Mouse (Mus musculus): ENCODE data around the gene Spag7.
A peak's percentile ranks its signal among the peaks of the same experiment; 100 is the strongest.

Gene Spag7

DNA sequence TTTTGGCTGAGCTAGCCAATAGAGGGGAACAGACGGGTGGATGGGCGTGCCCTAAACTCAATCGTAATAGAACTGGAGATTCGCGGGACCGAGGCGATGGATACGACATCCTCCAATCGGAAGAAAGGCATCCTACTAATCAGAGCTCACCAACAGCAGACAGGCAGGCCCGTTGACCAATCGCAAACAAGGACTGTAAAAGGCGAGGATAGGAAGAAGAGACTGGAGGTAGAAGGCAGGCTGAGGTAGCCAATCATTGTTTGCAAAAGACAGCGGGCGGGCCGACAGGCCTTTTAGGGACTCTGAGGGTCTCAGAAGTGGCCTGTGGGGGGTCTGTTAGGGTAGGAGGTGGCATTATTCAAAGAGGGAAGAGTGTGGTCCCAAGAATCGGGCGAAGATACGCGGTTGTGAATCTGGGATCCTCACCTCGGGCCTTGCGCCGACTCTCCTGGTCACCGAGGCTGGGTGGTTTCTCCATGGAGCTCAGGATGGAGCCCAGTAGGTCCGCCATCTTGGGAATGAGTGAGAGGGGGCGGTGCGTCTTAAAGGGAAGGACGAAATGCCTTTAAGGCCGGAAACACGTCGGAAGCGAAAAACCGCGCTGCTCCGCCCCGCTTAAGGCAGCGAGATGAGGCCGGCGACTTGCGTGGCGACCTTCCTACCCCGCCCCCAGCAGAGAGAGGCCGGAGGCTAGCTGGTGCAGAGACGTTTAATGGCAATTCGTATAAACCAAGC lies at the start of gene Spag7:
Gene Spag7 (minus strand): TSS at position 646 of the 735 bp plus-strand sequence.
- peak; percentile 99 to 100 for DNase-seq (ENCODE audit: low spot score in 2 of 2)

GRCm38 (mm10) chr11:70718481-70718880 lies 49.3 kb upstream of the Spag7 start:
- DNase-seq (ENCODE audit: low spot score in 2 of 2) = no peak

DNA sequence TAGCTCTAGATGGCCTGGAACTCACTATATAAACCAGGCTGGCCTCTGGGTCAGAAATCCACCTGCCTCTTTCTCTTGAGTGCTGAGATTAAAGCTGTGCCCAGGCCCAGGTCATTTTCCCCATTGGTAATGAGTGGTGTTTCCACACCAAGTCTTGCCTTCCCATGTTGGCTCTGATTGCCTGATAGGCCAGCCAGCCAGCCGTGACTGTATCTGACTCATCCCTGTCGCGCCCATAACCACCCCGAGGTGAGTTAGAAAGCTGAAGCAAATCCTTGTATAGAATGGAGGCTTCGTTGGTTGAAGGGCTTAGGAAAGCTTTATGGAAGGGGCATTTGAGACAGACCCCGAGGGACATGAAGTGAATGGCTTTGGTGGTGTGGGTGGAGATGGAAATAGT lies 46.6 kb upstream of the Spag7 start:
- no peak for DNase-seq (ENCODE audit: low spot score in 2 of 2)

DNA sequence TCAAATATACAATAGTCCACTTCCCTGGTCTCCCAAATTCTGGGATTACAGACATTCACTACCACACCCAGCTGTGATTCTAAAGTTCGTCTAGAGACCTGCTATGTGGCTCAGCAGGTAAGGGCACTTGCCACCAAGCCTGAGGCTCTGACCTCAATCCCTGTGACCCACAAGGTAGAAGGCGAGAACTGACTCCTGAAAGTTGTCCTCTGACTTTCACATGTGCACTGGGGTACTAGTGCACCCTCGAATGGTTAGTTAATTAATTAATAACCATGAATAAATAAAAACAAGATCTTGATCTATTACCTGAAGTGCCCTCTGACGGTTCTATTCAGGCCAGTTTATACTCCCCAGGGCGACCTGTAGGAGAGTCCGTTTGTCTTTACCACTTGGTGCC lies 44.0 kb upstream of the Spag7 start:
- DNase-seq (ENCODE audit: low spot score in 2 of 2) = no peak

DNA sequence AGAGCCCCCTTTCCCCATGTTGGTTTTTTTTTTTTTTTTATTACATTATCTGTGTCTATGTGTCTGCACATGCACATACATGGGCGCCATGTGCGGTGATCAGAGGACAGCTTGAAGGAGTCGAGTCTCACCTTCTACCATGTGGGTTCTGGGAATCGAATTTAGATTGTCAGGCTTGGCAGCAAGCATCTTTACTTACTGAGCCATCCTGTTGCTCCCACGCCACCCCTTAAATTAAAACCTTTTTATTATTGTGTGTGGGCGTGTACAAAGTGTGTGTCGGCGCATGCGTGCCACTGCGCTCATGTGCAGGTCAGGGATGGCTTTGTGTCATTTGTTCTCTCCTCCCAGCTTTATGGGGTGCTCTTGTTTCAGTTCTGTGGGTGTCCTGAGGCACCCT lies 41.8 kb upstream of the Spag7 start:
- DNase-seq (ENCODE audit: low spot score in 2 of 2) = peak in 1 of 2 experiments; percentile 28

DNA sequence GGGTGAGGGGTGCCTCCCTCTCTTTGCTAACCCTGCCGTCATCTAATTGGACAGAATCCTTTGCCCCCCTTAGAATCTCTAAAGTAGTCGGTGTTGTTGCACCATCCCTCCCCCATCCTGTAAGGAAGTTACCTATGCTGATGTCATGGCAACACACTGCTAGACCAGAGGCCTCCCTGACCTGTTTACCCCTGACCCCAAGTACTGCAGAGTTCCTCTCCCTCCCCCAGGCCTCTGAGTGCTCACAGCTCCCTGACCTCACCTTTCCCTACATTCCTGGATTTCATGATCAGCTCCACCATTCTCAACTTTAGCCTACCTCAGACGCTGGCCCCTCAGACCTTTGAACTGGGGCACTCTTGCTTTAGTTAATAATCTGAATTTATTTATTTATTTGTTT lies 36.9 kb upstream of the Spag7 start:
- DNase-seq (ENCODE audit: low spot score in 2 of 2) = no peak

- no peak for DNase-seq (ENCODE audit: low spot score in 2 of 2)
Observed at GRCm38 (mm10) chr11:70702781-70703180, 33.6 kb upstream of the Spag7 start.

- no peak for DNase-seq (ENCODE audit: low spot score in 2 of 2)
Observed at GRCm38 (mm10) chr11:70701984-70702733, 32.9 kb upstream of the Spag7 start.

DNA sequence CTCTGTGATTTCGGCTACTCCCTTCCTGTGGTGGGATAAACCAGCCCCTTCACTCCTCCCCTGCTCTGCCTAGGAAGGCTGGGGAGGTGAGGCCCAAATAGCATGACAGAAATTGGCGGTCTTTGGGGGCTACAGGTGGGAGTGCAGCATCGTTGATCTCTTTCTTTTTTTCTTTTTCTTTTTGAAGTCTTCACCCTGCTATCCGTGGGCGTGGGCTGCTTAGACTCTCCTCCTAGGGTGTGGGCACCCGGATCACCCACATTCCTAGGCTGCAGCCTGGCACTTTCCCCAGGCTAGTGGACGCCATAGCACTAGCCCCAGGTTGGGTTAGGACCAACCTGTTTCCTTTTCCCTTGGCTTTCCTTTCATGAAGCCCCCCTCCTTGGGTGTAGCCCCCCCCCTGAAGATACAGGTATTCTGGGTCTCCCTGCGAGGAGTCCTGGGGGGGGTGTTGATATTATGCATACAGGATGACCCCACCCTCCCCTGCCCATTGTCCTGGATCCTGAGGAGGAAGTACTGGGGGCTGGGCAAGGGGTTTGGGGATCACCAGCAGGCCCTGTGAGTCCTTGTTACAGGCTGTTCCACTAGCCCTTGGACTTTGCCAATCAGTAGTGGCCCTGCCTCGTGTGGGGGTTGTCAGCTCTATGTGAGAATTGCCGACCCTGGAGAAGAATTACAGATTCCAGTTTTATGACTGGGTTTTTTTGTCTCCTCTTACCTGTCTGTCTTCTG lies 32.2 kb upstream of the Spag7 start:
- no peak for DNase-seq (ENCODE audit: low spot score in 2 of 2)

DNA sequence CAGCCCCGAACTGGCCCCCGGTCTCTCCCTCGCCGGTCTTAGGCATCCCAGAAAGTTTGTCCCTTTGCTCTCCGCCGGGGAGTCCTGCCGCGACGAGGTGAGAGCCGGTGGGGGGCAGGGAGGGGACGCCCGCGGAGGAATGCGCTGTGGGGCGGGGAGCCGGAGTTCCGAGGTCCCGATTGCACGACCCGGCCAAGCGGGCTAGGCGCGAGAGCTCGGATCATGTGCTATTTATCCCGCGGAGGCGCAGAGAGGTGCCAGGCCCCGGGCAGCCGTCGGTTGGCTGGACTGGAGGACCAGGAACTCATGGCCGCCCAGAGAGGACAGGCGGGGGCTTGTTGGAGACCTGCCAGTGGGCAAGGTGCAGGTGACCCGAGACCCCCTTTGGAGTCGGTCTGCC lies 31.4 kb upstream of the Spag7 start:
- peak; percentile 24 to 48 for DNase-seq (ENCODE audit: low spot score in 2 of 2)

- DNase-seq (ENCODE audit: low spot score in 2 of 2) = peak; percentile 89
Observed at GRCm38 (mm10) chr11:70699722-70700556, 30.7 kb upstream of the Spag7 start, which contains the start of the genes Inca1 and Kif1c. TSS of gene Inca1 (minus strand) at chr11:70700155. TSS of gene Kif1c (plus strand) at chr11:70700548.

GRCm38 (mm10) chr11:70699051-70699450 lies 29.8 kb upstream of the Spag7 start:
- no peak for DNase-seq (ENCODE audit: low spot score in 2 of 2)

GRCm38 (mm10) chr11:70697376-70697775 lies 28.2 kb upstream of the Spag7 start:
- no peak for DNase-seq (ENCODE audit: low spot score in 2 of 2)

DNA sequence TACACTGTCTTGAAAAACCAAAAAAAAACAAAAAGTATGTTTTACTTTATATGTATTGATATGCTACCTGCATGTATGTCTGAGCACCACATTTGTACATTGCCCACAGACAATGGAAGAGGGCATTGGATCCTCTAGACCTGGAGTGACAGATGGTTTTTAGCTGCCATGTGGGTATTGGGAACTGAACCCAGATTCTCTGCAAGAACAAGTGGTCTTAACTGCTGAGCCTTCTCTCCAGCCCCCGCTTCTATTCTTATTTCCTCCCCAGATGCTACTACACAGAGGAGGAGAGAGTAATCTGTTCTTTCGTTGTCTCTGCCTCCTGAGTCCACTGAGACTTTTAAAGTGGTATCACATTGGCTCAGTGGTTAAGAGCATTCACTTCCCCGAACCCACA lies 24.3 kb upstream of the Spag7 start:
- DNase-seq (ENCODE audit: low spot score in 2 of 2) = no peak

DNA sequence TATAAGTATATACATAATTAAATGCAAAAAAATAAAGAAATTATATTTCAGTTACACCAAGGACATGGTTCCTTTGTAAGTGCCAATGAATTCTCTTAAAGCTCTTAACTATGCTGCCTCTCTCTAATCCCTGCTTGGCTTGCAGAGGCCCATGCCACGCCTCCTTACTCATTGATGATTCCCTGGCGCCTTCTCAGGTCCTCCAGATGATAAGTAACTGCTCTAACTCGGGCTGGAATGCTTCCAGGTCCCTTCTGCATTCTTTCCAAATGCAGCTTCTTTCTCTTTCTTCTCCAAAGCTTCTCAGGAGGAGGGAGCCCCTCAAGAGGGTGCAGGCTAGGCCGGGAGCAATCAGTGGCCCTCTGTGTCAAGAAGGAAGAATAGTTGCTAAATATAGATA lies 20.4 kb upstream of the Spag7 start:
- DNase-seq (ENCODE audit: low spot score in 2 of 2) = no peak

- DNase-seq (ENCODE audit: low spot score in 2 of 2) = no peak
Observed at GRCm38 (mm10) chr11:70688372-70688771, 19.2 kb upstream of the Spag7 start.

DNA sequence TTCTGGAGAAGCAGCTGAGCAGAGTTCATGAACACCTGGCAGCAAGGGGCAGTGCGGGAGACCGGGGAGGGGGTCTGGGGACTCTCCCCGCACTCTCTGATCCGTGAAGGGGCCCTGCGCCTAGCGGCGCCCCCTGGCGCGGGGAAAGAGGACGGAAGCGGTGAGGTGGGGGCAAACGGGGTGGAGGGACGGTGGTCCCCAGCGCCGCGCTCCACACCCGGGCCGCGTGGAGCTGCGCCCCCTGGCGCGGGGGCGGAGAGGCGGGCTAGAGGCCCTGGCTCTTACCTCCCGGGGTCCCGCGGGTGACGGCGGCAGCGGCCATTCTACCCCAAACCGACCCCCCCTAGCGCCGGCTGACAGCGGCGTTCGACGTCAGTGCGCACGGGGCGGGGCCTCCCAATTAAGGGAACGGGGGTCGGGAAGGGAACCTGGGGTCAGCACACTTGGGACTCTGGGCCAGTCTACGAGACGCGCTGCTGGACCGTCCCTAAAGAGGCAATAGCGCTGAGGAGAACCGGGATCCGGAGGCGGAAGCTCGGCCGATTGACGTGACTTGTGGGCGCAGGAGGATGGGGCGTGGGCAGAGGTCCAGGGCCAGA lies 18.5 kb upstream of the Spag7 start, which contains the start of gene Camta2:
Gene Camta2 (minus strand): TSS at position 505 of the 599 bp plus-strand sequence.
- peak; percentile 68 to 69 for DNase-seq (ENCODE audit: low spot score in 2 of 2)

GRCm38 (mm10) chr11:70686901-70687566 lies 17.8 kb upstream of the Spag7 start:
- peak; percentile 62 to 68 for DNase-seq (ENCODE audit: low spot score in 2 of 2)

GRCm38 (mm10) chr11:70683640-70684039 lies 14.4 kb upstream of the Spag7 start:
- no peak for DNase-seq (ENCODE audit: low spot score in 2 of 2)

GRCm38 (mm10) chr11:70681897-70682581 lies 12.8 kb upstream of the Spag7 start:
- DNase-seq (ENCODE audit: low spot score in 2 of 2) = no peak
